Mouse (Mus musculus): ENCODE measurements around the gene Olfr291. TPM values are rescaled to one million over a fixed set of nuclear protein-coding genes. Genes with fewer than 3 reads are reported as not detected.

The Olfr291 gene
- not detected in 2 replicates for total RNA-seq (2017)

- no peak for ATAC-seq (ENCODE audit: extremely low read depth, insufficient number of reproducible peaks, low FRiP score, poor library complexity, severe bottlenecking)
These were observed at the start of gene Olfr291 for GRCm38 (mm10) chr7:84853253-84853652. Gene Olfr291, plus strand, starts transcription at chr7:84853553.

GRCm38 (mm10) chr7:84805224-84805623 lies 48.1 kb upstream of the Olfr291 start:
- ATAC-seq (ENCODE audit: extremely low read depth, insufficient number of reproducible peaks, low FRiP score, poor library complexity, severe bottlenecking): no peak

GRCm38 (mm10) chr7:84806159-84806558 lies 47.2 kb upstream of the Olfr291 start:
- ATAC-seq (ENCODE audit: extremely low read depth, insufficient number of reproducible peaks, low FRiP score, poor library complexity, severe bottlenecking): no peak

- no peak for ATAC-seq (ENCODE audit: extremely low read depth, insufficient number of reproducible peaks, low FRiP score, poor library complexity, severe bottlenecking)
These were observed 31.2 kb downstream of the Olfr291 start for GRCm38 (mm10) chr7:84884530-84884929.

Other genes starting within 250 kb of the Olfr291 start
- 0.74 and 1.6 TPM in 2 replicates for gene Fah, start 246.8 kb upstream of the Olfr291 start, total RNA-seq (2017)
- gene Zfand6, start 163.6 kb upstream of the Olfr291 start, total RNA-seq (2017): 116 and 123 TPM in 2 replicates
- not detected in 2 replicates for gene Vmn2r65, start 110.6 kb downstream of the Olfr291 start, total RNA-seq (2017)
- not detected in 2 replicates for gene Vmn2r66, start 158.7 kb downstream of the Olfr291 start, total RNA-seq (2017)

Measured in neutrophil, adult 5-6 weeks (primary cell).